Mouse (Mus musculus) forebrain, embryonic 10.5 days (tissue): Measurements from ENCODE around the gene Erich6b. TPM values are rescaled to one million over a fixed set of nuclear protein-coding genes. Genes with fewer than 3 reads are reported as not detected.

Source experiments
- DNase-seq: peaks from one replicate; pipeline ENCODE4 v3.0.0-alpha.2; 2017; ENCODE audit warnings: low spot score; ENCODE audit errors: extremely low spot score
- H3K27ac ChIP-seq: fragments of 300-500 bp; sonication (generic); 2 replicates; pipeline ENCODE4 v1.5.1; 2016; ENCODE audit warnings: mild to moderate bottlenecking
- H3K27me3 ChIP-seq: fragments of 300-500 bp; sonication (generic); 2 replicates; pipeline ENCODE4 v1.6.1; 2016; ENCODE audit warnings: mild to moderate bottlenecking; ENCODE audit not compliant: poor library complexity, severe bottlenecking
- H3K36me3 ChIP-seq: fragments of 300-500 bp; sonication (generic); replicated peaks from 2 replicates; pipeline ENCODE4 v1.6.1; 2016; ENCODE audit warnings: mild to moderate bottlenecking, moderate library complexity
- H3K4me1 ChIP-seq: fragments of 300-500 bp; sonication (generic); 2 replicates; pipeline ENCODE4 v1.6.1; 2016
- H3K4me3 ChIP-seq: fragments of 300-500 bp; sonication (generic); 2 replicates; pipeline ENCODE4 v1.5.1; 2016; ENCODE audit warnings: mild to moderate bottlenecking, moderate library complexity
- H3K9me3 ChIP-seq: fragments of 300-500 bp; sonication (generic); 2 replicates; pipeline ENCODE4 v1.6.1; 2016; ENCODE audit warnings: mild to moderate bottlenecking, moderate library complexity
- WGBS: fragments of 180-500 bp; shearing (Covaris S2); methylation state at CpG from one replicate; pipeline ENCODE4 v1.1.7; 2016; 5-methylcytosine and 5-hydroxymethylcytosine counted together
- polyA plus RNA-seq: library from polyadenylated mRNA; unstranded; fragments of >200 nt; fragmentation: Nextera tagmentation; extraction: Ambion mirVana; gene quantifications from 2 replicates; pipeline ENCODE4 v1.2.1, GENCODE M21; 2016

The Erich6b gene
- polyA plus RNA-seq, 1 experiment from 2014 or later: not detected

DNA sequence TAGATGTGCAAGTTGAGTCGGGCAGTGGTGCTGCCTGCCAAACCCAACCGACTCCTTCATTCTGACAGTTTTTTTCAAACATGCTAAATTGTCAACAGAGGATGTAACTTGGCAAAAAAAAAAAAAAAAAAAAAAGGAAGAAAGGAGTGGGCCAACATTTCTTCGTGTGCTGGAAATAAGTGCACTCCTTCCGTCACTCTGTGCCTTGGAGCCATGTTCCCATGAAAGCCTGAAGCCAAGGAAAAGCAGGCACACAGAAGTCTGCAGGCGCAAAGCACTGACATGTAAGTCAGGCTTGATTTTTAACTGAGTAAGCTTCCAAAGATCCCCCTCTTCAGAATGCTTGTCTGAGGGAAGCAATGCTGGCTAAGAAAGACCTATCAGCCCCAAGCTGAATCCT is 70.6 kb downstream of the Erich6b start:
- H3K4me1 ChIP-seq: peaks cover 6% of the 10 kb centered on the region
- DNase-seq: no peak
- H3K9me3 ChIP-seq: no peaks in the 10 kb centered on the region
- peaks cover 85% of the 10 kb centered on the region for H3K36me3 ChIP-seq
- WGBS: 94% methylated on average over 5 of the region's 5 CpGs
- H3K27ac ChIP-seq: no peak overlapping the region
- H3K27me3 ChIP-seq: no peaks in the 10 kb centered on the region
- H3K4me3 ChIP-seq: no peak overlapping the region

DNA sequence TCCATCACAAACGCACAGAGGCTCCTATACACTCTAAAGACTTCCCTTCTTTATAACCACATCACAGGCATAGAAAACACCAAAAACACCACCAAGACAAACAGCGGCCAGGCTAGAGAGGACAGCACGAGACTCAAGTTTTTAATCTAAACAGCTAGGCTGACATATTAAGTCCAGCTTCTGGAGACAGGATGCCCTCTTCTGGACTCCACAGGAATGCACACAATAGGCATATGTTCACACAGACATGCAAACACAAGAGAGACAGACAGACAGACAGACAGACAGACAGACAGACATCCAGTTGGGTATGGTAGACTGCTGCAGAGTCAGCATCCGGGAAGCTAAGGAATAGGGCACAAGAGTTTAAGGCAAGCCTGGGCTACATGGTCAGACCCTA is 71.6 kb downstream of the Erich6b start:
- Histone ChIP-seq H3K36me3 (peaks cover 93% of the 10 kb centered on the region), H3K4me3 (no peak overlapping the region), H3K27ac (no peak overlapping the region), H3K27me3 (no peaks in the 10 kb centered on the region), H3K4me1 (no peaks in the 10 kb centered on the region), H3K9me3 (no peaks in the 10 kb centered on the region)
- no peak for DNase-seq
- 87% methylated on average over 4 of the region's 4 CpGs for WGBS

DNA sequence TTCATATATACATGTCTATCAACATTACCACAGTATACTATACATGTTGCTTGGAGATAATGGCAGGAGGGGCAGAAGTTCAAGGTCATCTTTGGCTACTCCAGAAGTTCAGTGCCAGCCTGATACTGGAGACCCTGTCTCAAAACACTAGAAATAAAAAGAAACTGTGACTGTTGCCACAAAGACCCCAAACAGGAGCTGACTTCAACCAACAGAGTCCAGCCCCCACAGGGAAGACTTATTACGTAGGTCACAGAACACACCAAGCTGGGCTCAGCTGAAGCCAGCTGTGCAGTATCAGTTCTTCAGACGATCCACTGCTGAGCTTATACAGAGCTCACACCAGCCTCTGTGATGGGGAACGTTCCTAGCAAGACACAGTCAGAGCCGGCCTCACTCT is 74.4 kb downstream of the Erich6b start:
- 95% methylated on average over 4 of the region's 4 CpGs for WGBS
- no peak for DNase-seq
- no peak overlapping the region for H3K27ac ChIP-seq
- peaks cover 95% of the 10 kb centered on the region for H3K36me3 ChIP-seq
- H3K27me3 ChIP-seq: no peaks in the 10 kb centered on the region
- no peaks in the 10 kb centered on the region for H3K9me3 ChIP-seq
- H3K4me3 ChIP-seq: no peak overlapping the region
- no peaks in the 10 kb centered on the region for H3K4me1 ChIP-seq

Other genes starting within 250 kb of the Erich6b start
- 0.48 and 0.63 TPM in 2 replicates for gene Siah3, start 186.3 kb upstream of the Erich6b start, polyA plus RNA-seq
- gene Spert, start 49.1 kb upstream of the Erich6b start, polyA plus RNA-seq: not detected in 2 replicates
- 17.7 and 18.6 TPM in 2 replicates for gene Cog3, start 112.3 kb downstream of the Erich6b start, polyA plus RNA-seq
- 6.9 and 7.9 TPM in 2 replicates for gene Slc25a30, start 144.8 kb downstream of the Erich6b start, polyA plus RNA-seq
- 885 and 915 TPM in 2 replicates for gene Tpt1, start 202.8 kb downstream of the Erich6b start, polyA plus RNA-seq